Mouse (Mus musculus) kidney, postnatal 0 days (tissue): ENCODE data around the gene Evl. TPM values are rescaled to one million over a fixed set of nuclear protein-coding genes. Genes with fewer than 3 reads are reported as not detected.
A peak's percentile ranks its signal among the peaks of the same experiment; 100 is the strongest.

Experiments
- ATAC-seq: fragments of 200-750 bp; cut with Nextera tagmentation; replicated peaks from 2 replicates; pipeline ENCODE4 v1.8.0; 2017; ENCODE audit warnings: low read depth, moderate number of reproducible peaks, moderate TSS enrichment, moderate library complexity; ENCODE audit not compliant: low FRiP score
- DNase-seq: peaks from one replicate; pipeline ENCODE4 v3.0.0-alpha.2; 2016; ENCODE audit warnings: low spot score
- H3K27ac ChIP-seq: fragments of 300-500 bp; sonication (generic); 2 replicates; pipeline ENCODE4 v1.5.1; 2014; ENCODE audit warnings: mild to moderate bottlenecking
- H3K27me3 ChIP-seq: fragments of 300-500 bp; sonication (generic); 2 replicates; pipeline ENCODE4 v1.6.1; 2014; ENCODE audit warnings: low read length, mixed read lengths; ENCODE audit not compliant: insufficient read depth
- H3K36me3 ChIP-seq: fragments of 300-500 bp; sonication (generic); 2 replicates; pipeline ENCODE4 v1.6.1; 2014; ENCODE audit warnings: low read length, mixed read lengths; ENCODE audit not compliant: insufficient read depth
- H3K4me1 ChIP-seq: fragments of 300-500 bp; sonication (generic); replicated peaks from 2 replicates; pipeline ENCODE4 v1.6.1; 2014; ENCODE audit warnings: antibody characterized with exemption, low read length, mixed read lengths; ENCODE audit not compliant: insufficient read depth
- H3K4me2 ChIP-seq: fragments of 300-500 bp; sonication (generic); 2 replicates; pipeline ENCODE4 v1.6.1; 2014; ENCODE audit warnings: mild to moderate bottlenecking, low read length, moderate library complexity, mixed read lengths
- H3K4me3 ChIP-seq: fragments of 300-500 bp; sonication (generic); replicated peaks from 2 replicates; pipeline ENCODE4 v1.5.1; 2014; ENCODE audit warnings: low read depth, low read length
- H3K9ac ChIP-seq: fragments of 300-500 bp; sonication (generic); 2 replicates; pipeline ENCODE4 v1.6.1; 2014; ENCODE audit warnings: low read depth, low read length
- H3K9me3 ChIP-seq: fragments of 300-500 bp; sonication (generic); replicated peaks from 2 replicates; pipeline ENCODE4 v1.6.1; 2016; ENCODE audit warnings: low read length, inconsistent platforms, mixed read lengths
- CTCF ChIP-seq: IDR thresholded peaks from 2 replicates; pipeline ENCODE4 v1.5.1; 2016; ENCODE audit warnings: antibody characterized with exemption, low read depth, mild to moderate bottlenecking, moderate library complexity
- WGBS: fragments of 180-500 bp; shearing (Covaris S2); extraction: QIAGEN DNeasy Blood & Tissue Kit; methylation state at CpG from one replicate; pipeline ENCODE4 v1.1.7; 2014; 5-methylcytosine and 5-hydroxymethylcytosine counted together
- polyA plus RNA-seq: library from polyadenylated mRNA; unstranded; fragments of >200 nt; fragmentation: Nextera tagmentation; extraction: Ambion mirVana; gene quantifications from 2 replicates; pipeline ENCODE4 v1.2.1, GENCODE M21; 2015

Gene Evl
- polyA plus RNA-seq, 1 experiment from 2014 or later: 52.6 TPM

GRCm38 (mm10) chr12:108672908-108673307 is 118.4 kb downstream of the Evl start:
- TF ChIP-seq CTCF: no peak
- Histone ChIP-seq H3K9ac (no peak overlapping the region), H3K4me1 (peaks cover 17% of the 10 kb centered on the region), H3K27ac (no peak overlapping the region), H3K4me2 (no peak overlapping the region), H3K27me3 (no peaks in the 10 kb centered on the region), H3K4me3 (no peak overlapping the region), H3K9me3 (no peaks in the 10 kb centered on the region), H3K36me3 (peaks cover 13% of the 10 kb centered on the region; the same call in 1 of the 2 replicates)
- 81% methylated on average over 4 of the region's 4 CpGs for WGBS
- DNase-seq (no peak), ATAC-seq (no peak)

- WGBS: 92% methylated on average over 3 of the region's 3 CpGs
Measured at GRCm38 (mm10) chr12:108673546-108673945, 119.0 kb downstream of the Evl start.

GRCm38 (mm10) chr12:108674502-108674901 is 120.0 kb downstream of the Evl start:
- Histone ChIP-seq H3K27ac (peak overlapping the region; percentile 91), H3K4me2 (no peak overlapping the region), H3K36me3 (peaks cover 17% of the 10 kb centered on the region), H3K9me3 (no peaks in the 10 kb centered on the region), H3K27me3 (no peaks in the 10 kb centered on the region), H3K4me3 (no peak overlapping the region), H3K9ac (no peak overlapping the region), H3K4me1 (peaks cover 17% of the 10 kb centered on the region)
- ATAC-seq: no peak
- 55% methylated on average over 4 of the region's 4 CpGs for WGBS
- no peak for TF ChIP-seq CTCF
- DNase-seq: no peak

More at GRCm38 (mm10) chr12:108673546-108673945, 119.0 kb downstream of the Evl start:
- Histone ChIP-seq H3K4me3 (no peak overlapping the region), H3K36me3 (peaks cover 13% of the 10 kb centered on the region; the same call in 1 of the 2 replicates), H3K27me3 (no peaks in the 10 kb centered on the region), H3K27ac (no peak overlapping the region), H3K4me1 (peaks cover 17% of the 10 kb centered on the region), H3K9me3 (no peaks in the 10 kb centered on the region), H3K4me2 (no peak overlapping the region), H3K9ac (no peak overlapping the region)
- no peak for TF ChIP-seq CTCF
- ATAC-seq (no peak), DNase-seq (no peak)

GRCm38 (mm10) chr12:108674916-108675315 is 120.4 kb downstream of the Evl start:
- TF ChIP-seq CTCF: no peak
- WGBS: 82% methylated on average over 2 of the region's 2 CpGs
- H3K4me2 ChIP-seq: no peak overlapping the region
- H3K9ac ChIP-seq: no peak overlapping the region
- DNase-seq (no peak), ATAC-seq (no peak)
- peaks cover 21% of the 10 kb centered on the region for H3K36me3 ChIP-seq
- H3K27me3 ChIP-seq: no peaks in the 10 kb centered on the region
- no peak overlapping the region for H3K4me3 ChIP-seq
- peak overlapping the region; percentile 91 for H3K27ac ChIP-seq
- H3K4me1 ChIP-seq: peaks cover 17% of the 10 kb centered on the region
- H3K9me3 ChIP-seq: no peaks in the 10 kb centered on the region

GRCm38 (mm10) chr12:108675614-108676401 is 121.3 kb downstream of the Evl start:
- Histone ChIP-seq H3K9ac (peak overlapping the region; percentile 18; the same call in 1 of the 2 replicates), H3K4me1 (peaks cover 17% of the 10 kb centered on the region), H3K9me3 (no peaks in the 10 kb centered on the region), H3K36me3 (peaks cover 26% of the 10 kb centered on the region), H3K4me3 (no peak overlapping the region), H3K4me2 (peak overlapping the region; percentile 3; the same call in 1 of the 2 replicates), H3K27me3 (no peaks in the 10 kb centered on the region), H3K27ac (peak overlapping the region; percentile 91)
- ATAC-seq (peak; percentile 75), DNase-seq (peak; percentile 53)
- TF ChIP-seq CTCF: peak; percentile 56
- WGBS: 49% methylated on average over 8 of the region's 8 CpGs

- DNase-seq (no peak), ATAC-seq (no peak)
- Histone ChIP-seq H3K4me3 (no peak overlapping the region), H3K27ac (peak overlapping the region; percentile 91), H3K4me1 (peaks cover 17% of the 10 kb centered on the region), H3K9me3 (no peaks in the 10 kb centered on the region), H3K4me2 (no peak overlapping the region), H3K36me3 (peaks cover 35% of the 10 kb centered on the region), H3K27me3 (no peaks in the 10 kb centered on the region), H3K9ac (no peak overlapping the region)
- WGBS: 80% methylated on average over 5 of the region's 5 CpGs
- TF ChIP-seq CTCF: no peak
Measured at GRCm38 (mm10) chr12:108677116-108677515, 122.6 kb downstream of the Evl start.
